Mouse (Mus musculus): Measurements from ENCODE around the gene Tnrc6b. TPM values are rescaled to one million over a fixed set of nuclear protein-coding genes. Genes with fewer than 3 reads are reported as not detected.
A peak's percentile ranks its signal among the peaks of the same experiment; 100 is the strongest.

Gene Tnrc6b
- polyA plus RNA-seq, 1 experiment from 2014 or later = 23.9 TPM

GRCm38 (mm10) chr15:80910183-80910582, 199.1 kb downstream of the Tnrc6b start:
- DNase-seq (ENCODE audit: low spot score) = no peak

GRCm38 (mm10) chr15:80910790-80911531, 199.8 kb downstream of the Tnrc6b start:
- no peak for DNase-seq (ENCODE audit: low spot score)

- no peak for DNase-seq (ENCODE audit: low spot score)
Observed at GRCm38 (mm10) chr15:80912175-80912574, 201.1 kb downstream of the Tnrc6b start.

- DNase-seq (ENCODE audit: low spot score) = no peak
Observed at GRCm38 (mm10) chr15:80913803-80914202, 202.7 kb downstream of the Tnrc6b start.

- no peak for DNase-seq (ENCODE audit: low spot score)
Observed at GRCm38 (mm10) chr15:80915850-80916249, 204.7 kb downstream of the Tnrc6b start.

GRCm38 (mm10) chr15:80916621-80917020, 205.5 kb downstream of the Tnrc6b start:
- DNase-seq (ENCODE audit: low spot score) = no peak

GRCm38 (mm10) chr15:80920346-80920745, 209.2 kb downstream of the Tnrc6b start:
- no peak for DNase-seq (ENCODE audit: low spot score)

- peak; percentile 40 for DNase-seq (ENCODE audit: low spot score)
Observed at GRCm38 (mm10) chr15:80921781-80922180, 210.7 kb downstream of the Tnrc6b start.

- DNase-seq (ENCODE audit: low spot score) = no peak
Observed at GRCm38 (mm10) chr15:80924211-80924610, 213.1 kb downstream of the Tnrc6b start.

GRCm38 (mm10) chr15:80928811-80929355, 217.8 kb downstream of the Tnrc6b start:
- DNase-seq (ENCODE audit: low spot score) = peak; percentile 21

GRCm38 (mm10) chr15:80930048-80930571, 219.0 kb downstream of the Tnrc6b start:
- peak; percentile 73 for DNase-seq (ENCODE audit: low spot score)

- peak; percentile 56 for DNase-seq (ENCODE audit: low spot score)
Observed at GRCm38 (mm10) chr15:80930676-80931320, 219.7 kb downstream of the Tnrc6b start.

- DNase-seq (ENCODE audit: low spot score) = peak; percentile 33
Observed at GRCm38 (mm10) chr15:80931345-80931960, 220.3 kb downstream of the Tnrc6b start.

- DNase-seq (ENCODE audit: low spot score) = peak; percentile 68
Observed at GRCm38 (mm10) chr15:80934841-80935240, 223.7 kb downstream of the Tnrc6b start.

GRCm38 (mm10) chr15:80936686-80937085, 225.6 kb downstream of the Tnrc6b start:
- no peak for DNase-seq (ENCODE audit: low spot score)

GRCm38 (mm10) chr15:80938615-80939014, 227.5 kb downstream of the Tnrc6b start:
- no peak for DNase-seq (ENCODE audit: low spot score)

- no peak for DNase-seq (ENCODE audit: low spot score)
Observed at GRCm38 (mm10) chr15:80939401-80939800, 228.3 kb downstream of the Tnrc6b start.

GRCm38 (mm10) chr15:80941468-80942040, 230.4 kb downstream of the Tnrc6b start:
- peak; percentile 58 for DNase-seq (ENCODE audit: low spot score)

GRCm38 (mm10) chr15:80945851-80946250, 234.7 kb downstream of the Tnrc6b start:
- peak; percentile 75 for DNase-seq (ENCODE audit: low spot score)

- DNase-seq (ENCODE audit: low spot score) = peak; percentile 90
Observed at GRCm38 (mm10) chr15:80948145-80949135, 237.3 kb downstream of the Tnrc6b start, which contains the start of gene Adsl. Gene Adsl (plus strand): TSS chr15:80948490.
